Mouse (Mus musculus): Measurements from ENCODE around the gene Enc1. TPM values are rescaled to one million over a fixed set of nuclear protein-coding genes. Genes with fewer than 3 reads are reported as not detected.

The Enc1 gene
- polyA plus RNA-seq, 1 experiment from 2014 or later: 94.5 TPM

DNA sequence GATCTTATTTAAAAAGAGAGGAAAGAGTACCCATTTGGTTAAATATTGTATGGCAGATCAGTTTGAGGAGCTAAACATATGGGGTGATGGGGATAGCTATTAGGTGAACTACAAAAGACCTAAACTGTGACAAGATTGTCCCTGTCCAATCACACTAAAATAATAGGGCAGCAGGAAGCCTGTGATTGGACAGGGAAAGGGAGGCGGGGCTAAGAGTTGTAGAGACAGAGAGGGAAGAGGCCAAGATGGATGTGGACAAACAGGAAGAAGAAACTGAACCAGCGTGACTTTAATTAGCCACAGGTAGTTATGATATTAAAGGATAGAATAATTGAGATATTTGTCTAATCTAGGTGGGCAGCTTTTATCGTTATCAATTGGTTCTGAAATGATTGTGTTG lies 20.9 kb upstream of the Enc1 start:
- Histone ChIP-seq H3K27ac (ENCODE audit: low read depth, low read length) (no peak overlapping the region), H3K36me3 (ENCODE audit: control insufficient read depth, insufficient read depth, low read length) (no peaks in the 10 kb centered on the region), H3K9me3 (ENCODE audit: control insufficient read depth, low read length) (no peaks in the 10 kb centered on the region), H3K27me3 (ENCODE audit: control insufficient read depth, insufficient read depth, low read length) (no peaks in the 10 kb centered on the region), H3K4me3 (ENCODE audit: low read depth, low read length) (no peak overlapping the region), H3K4me1 (ENCODE audit: control insufficient read depth, insufficient read depth, low read length) (no peaks in the 10 kb centered on the region), H3K4me2 (ENCODE audit: low read depth, low read length) (no peak overlapping the region), H3K9ac (replicated peaks; ENCODE audit: low read depth, low read length) (no peak overlapping the region)
- ATAC-seq (ENCODE audit: low read depth): no peak
- 96% methylated on average over 3 of the region's 3 CpGs for WGBS

DNA sequence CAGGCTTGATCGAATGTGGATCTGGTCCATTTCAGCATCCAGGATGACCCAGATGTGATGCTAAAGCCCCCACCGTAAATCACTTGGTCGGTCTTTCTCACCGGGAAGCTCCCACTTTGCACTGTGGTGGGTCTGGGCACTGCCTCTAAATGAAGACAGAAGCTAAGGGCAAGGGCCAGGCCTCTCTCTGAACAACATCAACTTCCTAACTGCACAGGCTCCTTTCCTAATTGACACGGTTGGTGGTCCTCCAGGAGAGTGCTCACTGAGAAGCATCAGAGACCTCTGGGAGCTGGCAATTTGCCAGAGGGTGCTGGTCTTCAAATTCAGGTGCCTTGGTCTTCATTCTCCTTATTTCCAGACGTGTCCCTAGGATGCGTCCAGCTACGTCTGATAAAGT lies 17.0 kb upstream of the Enc1 start:
- 75% methylated on average over 8 of the region's 8 CpGs for WGBS
- no peak overlapping the region for H3K4me2 ChIP-seq (ENCODE audit: low read depth, low read length)
- no peak overlapping the region for H3K9ac ChIP-seq (replicated peaks; ENCODE audit: low read depth, low read length)
- H3K9me3 ChIP-seq (ENCODE audit: control insufficient read depth, low read length): no peaks in the 10 kb centered on the region
- H3K27me3 ChIP-seq (ENCODE audit: control insufficient read depth, insufficient read depth, low read length): no peaks in the 10 kb centered on the region
- no peak overlapping the region for H3K4me3 ChIP-seq (ENCODE audit: low read depth, low read length)
- no peak for ATAC-seq (ENCODE audit: low read depth)
- no peaks in the 10 kb centered on the region for H3K4me1 ChIP-seq (ENCODE audit: control insufficient read depth, insufficient read depth, low read length)
- no peaks in the 10 kb centered on the region for H3K36me3 ChIP-seq (ENCODE audit: control insufficient read depth, insufficient read depth, low read length)
- H3K27ac ChIP-seq (ENCODE audit: low read depth, low read length): no peak overlapping the region

GRCm38 (mm10) chr13:97224341-97224982 lies 16.4 kb upstream of the Enc1 start:
- H3K4me3 ChIP-seq (ENCODE audit: low read depth, low read length): no peak overlapping the region

DNA sequence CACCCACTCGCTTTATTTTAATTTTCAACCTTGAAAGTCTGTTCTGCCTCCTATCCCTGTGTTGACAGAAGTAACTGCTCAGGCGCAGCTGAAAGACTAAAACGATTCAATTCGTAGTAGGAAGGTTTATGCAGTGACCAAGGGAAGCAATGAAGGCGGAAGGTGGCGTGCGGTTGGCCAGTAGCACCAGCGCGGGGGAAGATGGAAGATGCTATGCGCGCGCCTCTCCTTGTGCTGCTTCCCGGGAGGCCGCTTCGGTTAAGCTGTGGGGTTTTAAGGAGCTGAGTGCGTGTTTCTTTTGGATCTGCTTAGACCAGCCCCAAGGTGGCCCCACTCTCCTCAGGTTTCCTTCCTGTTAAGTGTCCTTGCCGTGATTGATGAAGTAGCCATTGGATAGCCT lies 15.8 kb upstream of the Enc1 start:
- 81% methylated on average over 17 of the region's 17 CpGs for WGBS
- no peaks in the 10 kb centered on the region for H3K4me1 ChIP-seq (ENCODE audit: control insufficient read depth, insufficient read depth, low read length)
- no peaks in the 10 kb centered on the region for H3K36me3 ChIP-seq (ENCODE audit: control insufficient read depth, insufficient read depth, low read length)
- no peaks in the 10 kb centered on the region for H3K27me3 ChIP-seq (ENCODE audit: control insufficient read depth, insufficient read depth, low read length)
- no peak overlapping the region for H3K27ac ChIP-seq (ENCODE audit: low read depth, low read length)
- H3K9ac ChIP-seq (replicated peaks; ENCODE audit: low read depth, low read length): no peak overlapping the region
- no peak overlapping the region for H3K4me2 ChIP-seq (ENCODE audit: low read depth, low read length)
- H3K9me3 ChIP-seq (ENCODE audit: control insufficient read depth, low read length): no peaks in the 10 kb centered on the region
- ATAC-seq (ENCODE audit: low read depth): no peak
- no peak overlapping the region for H3K4me3 ChIP-seq (ENCODE audit: low read depth, low read length)

More at GRCm38 (mm10) chr13:97224341-97224982, 16.4 kb upstream of the Enc1 start:
- Histone ChIP-seq H3K4me1 (ENCODE audit: control insufficient read depth, insufficient read depth, low read length) (no peaks in the 10 kb centered on the region), H3K27me3 (ENCODE audit: control insufficient read depth, insufficient read depth, low read length) (no peaks in the 10 kb centered on the region), H3K4me2 (ENCODE audit: low read depth, low read length) (no peak overlapping the region), H3K27ac (ENCODE audit: low read depth, low read length) (no peak overlapping the region), H3K9ac (replicated peaks; ENCODE audit: low read depth, low read length) (no peak overlapping the region), H3K36me3 (ENCODE audit: control insufficient read depth, insufficient read depth, low read length) (no peaks in the 10 kb centered on the region), H3K9me3 (ENCODE audit: control insufficient read depth, low read length) (no peaks in the 10 kb centered on the region)
- no peak for ATAC-seq (ENCODE audit: low read depth)
- 85% methylated on average over 10 of the region's 10 CpGs for whole genome bisulfite sequencing

- no peaks in the 10 kb centered on the region for H3K4me1 ChIP-seq (ENCODE audit: control insufficient read depth, insufficient read depth, low read length)
- H3K4me2 ChIP-seq (ENCODE audit: low read depth, low read length): no peak overlapping the region
- no peaks in the 10 kb centered on the region for H3K27me3 ChIP-seq (ENCODE audit: control insufficient read depth, insufficient read depth, low read length)
- H3K9me3 ChIP-seq (ENCODE audit: control insufficient read depth, low read length): no peaks in the 10 kb centered on the region
- no peak overlapping the region for H3K9ac ChIP-seq (replicated peaks; ENCODE audit: low read depth, low read length)
- no peaks in the 10 kb centered on the region for H3K36me3 ChIP-seq (ENCODE audit: control insufficient read depth, insufficient read depth, low read length)
- no peak overlapping the region for H3K4me3 ChIP-seq (ENCODE audit: low read depth, low read length)
- ATAC-seq (ENCODE audit: low read depth): no peak
- no peak overlapping the region for H3K27ac ChIP-seq (ENCODE audit: low read depth, low read length)
- 93% methylated on average over 3 of the region's 3 CpGs for WGBS
Measured at GRCm38 (mm10) chr13:97227795-97228194, 13.1 kb upstream of the Enc1 start.

DNA sequence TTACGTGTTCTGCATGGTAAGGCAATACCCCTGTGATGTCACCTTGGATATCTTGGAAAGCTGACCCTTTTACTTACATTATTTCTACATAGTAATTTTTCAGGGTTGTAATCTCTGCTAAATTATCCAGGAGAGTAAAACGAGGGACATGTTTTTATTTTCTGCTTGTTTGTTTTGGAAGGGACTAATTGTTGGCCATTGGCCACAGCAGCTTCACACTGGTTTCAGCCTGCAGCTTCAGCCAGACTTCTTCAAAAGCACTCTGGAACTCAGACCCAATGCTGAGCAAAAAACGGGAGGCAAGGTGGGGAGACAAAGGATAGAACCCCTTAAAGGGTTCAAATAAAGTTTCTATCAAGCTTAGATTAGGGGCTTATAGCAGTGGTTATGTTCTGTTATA lies 10.8 kb upstream of the Enc1 start:
- no peaks in the 10 kb centered on the region for H3K9me3 ChIP-seq (ENCODE audit: control insufficient read depth, low read length)
- no peaks in the 10 kb centered on the region for H3K36me3 ChIP-seq (ENCODE audit: control insufficient read depth, insufficient read depth, low read length)
- H3K27me3 ChIP-seq (ENCODE audit: control insufficient read depth, insufficient read depth, low read length): no peaks in the 10 kb centered on the region
- WGBS: 75% methylated on average over 3 of the region's 3 CpGs
- no peak overlapping the region for H3K4me2 ChIP-seq (ENCODE audit: low read depth, low read length)
- H3K4me1 ChIP-seq (ENCODE audit: control insufficient read depth, insufficient read depth, low read length): peaks cover 3% of the 10 kb centered on the region; the same call in 1 of the 2 replicates
- no peak overlapping the region for H3K27ac ChIP-seq (ENCODE audit: low read depth, low read length)
- H3K4me3 ChIP-seq (ENCODE audit: low read depth, low read length): no peak overlapping the region
- no peak for ATAC-seq (ENCODE audit: low read depth)
- no peak overlapping the region for H3K9ac ChIP-seq (replicated peaks; ENCODE audit: low read depth, low read length)

DNA sequence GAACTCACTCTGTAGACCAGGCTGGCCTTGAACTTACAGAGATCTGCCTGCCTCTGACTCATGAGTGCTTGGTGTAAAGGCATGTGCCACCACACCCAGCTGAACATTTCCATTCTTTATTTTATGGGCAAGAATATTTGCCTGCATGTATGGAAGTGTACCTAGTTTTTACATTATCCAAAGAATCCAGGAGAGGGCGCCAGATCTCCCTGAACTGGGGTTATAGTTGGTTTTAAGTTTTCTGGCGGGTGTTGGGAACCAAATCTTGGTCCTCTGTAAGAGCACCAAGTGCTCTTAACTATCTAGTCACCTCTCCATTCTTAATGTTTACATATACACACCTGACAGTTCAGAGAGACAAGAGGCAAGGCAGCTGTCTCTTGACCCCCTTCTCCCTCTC lies 7.8 kb upstream of the Enc1 start:
- ATAC-seq (ENCODE audit: low read depth): no peak
- Histone ChIP-seq H3K27ac (ENCODE audit: low read depth, low read length) (no peak overlapping the region), H3K36me3 (ENCODE audit: control insufficient read depth, insufficient read depth, low read length) (no peaks in the 10 kb centered on the region), H3K9ac (replicated peaks; ENCODE audit: low read depth, low read length) (no peak overlapping the region), H3K4me1 (ENCODE audit: control insufficient read depth, insufficient read depth, low read length) (peaks cover 3% of the 10 kb centered on the region; the same call in 1 of the 2 replicates), H3K4me2 (ENCODE audit: low read depth, low read length) (no peak overlapping the region), H3K27me3 (ENCODE audit: control insufficient read depth, insufficient read depth, low read length) (no peaks in the 10 kb centered on the region), H3K9me3 (ENCODE audit: control insufficient read depth, low read length) (no peaks in the 10 kb centered on the region), H3K4me3 (ENCODE audit: low read depth, low read length) (no peak overlapping the region)
- 87% methylated on average over 2 of the region's 2 CpGs for WGBS

GRCm38 (mm10) chr13:97234785-97235417 lies 6.0 kb upstream of the Enc1 start:
- peak overlapping the region; percentile 26 for H3K4me3 ChIP-seq (ENCODE audit: low read depth, low read length)
- peak overlapping the region; percentile 41; the same call in 1 of the 2 replicates for H3K9ac ChIP-seq (replicated peaks; ENCODE audit: low read depth, low read length)
- no peaks in the 10 kb centered on the region for H3K9me3 ChIP-seq (ENCODE audit: control insufficient read depth, low read length)
- H3K27me3 ChIP-seq (ENCODE audit: control insufficient read depth, insufficient read depth, low read length): no peaks in the 10 kb centered on the region
- ATAC-seq (ENCODE audit: low read depth): peak; percentile 77
- peak overlapping the region; percentile 64 for H3K4me2 ChIP-seq (ENCODE audit: low read depth, low read length)
- no peaks in the 10 kb centered on the region for H3K36me3 ChIP-seq (ENCODE audit: control insufficient read depth, insufficient read depth, low read length)
- no peak overlapping the region for H3K27ac ChIP-seq (ENCODE audit: low read depth, low read length)
- 13% methylated on average over 17 of the region's 17 CpGs for WGBS
- H3K4me1 ChIP-seq (ENCODE audit: control insufficient read depth, insufficient read depth, low read length): peaks cover 12% of the 10 kb centered on the region

DNA sequence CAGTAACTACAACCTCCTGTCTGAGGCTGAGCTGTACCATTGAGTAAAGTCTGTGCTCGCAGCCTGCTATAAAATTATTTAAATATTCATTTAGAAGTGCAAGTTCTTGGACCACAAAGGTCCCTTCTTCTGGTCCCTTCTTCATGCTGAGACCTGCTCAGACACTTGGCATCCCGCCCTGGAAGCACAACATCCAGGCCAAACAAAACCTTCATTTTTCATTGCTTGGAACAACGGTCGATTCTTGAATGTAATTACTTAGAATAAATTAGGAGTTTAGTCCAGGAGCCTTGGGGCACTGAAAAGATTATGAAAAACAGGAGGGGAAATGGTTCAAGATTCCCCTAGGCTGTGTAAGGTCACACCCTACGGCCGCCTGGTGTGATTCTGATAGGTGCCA lies 5.0 kb upstream of the Enc1 start:
- Histone ChIP-seq H3K36me3 (ENCODE audit: control insufficient read depth, insufficient read depth, low read length) (no peaks in the 10 kb centered on the region), H3K4me3 (ENCODE audit: low read depth, low read length) (no peak overlapping the region), H3K9me3 (ENCODE audit: control insufficient read depth, low read length) (no peaks in the 10 kb centered on the region), H3K4me2 (ENCODE audit: low read depth, low read length) (no peak overlapping the region), H3K27ac (ENCODE audit: low read depth, low read length) (no peak overlapping the region), H3K9ac (replicated peaks; ENCODE audit: low read depth, low read length) (no peak overlapping the region), H3K4me1 (ENCODE audit: control insufficient read depth, insufficient read depth, low read length) (peaks cover 12% of the 10 kb centered on the region), H3K27me3 (ENCODE audit: control insufficient read depth, insufficient read depth, low read length) (no peaks in the 10 kb centered on the region; the same call in 1 of the 2 replicates)
- 53% methylated on average over 6 of the region's 6 CpGs for WGBS
- ATAC-seq (ENCODE audit: low read depth): no peak

Data from neural tube, embryonic 14.5 days (tissue).